Mouse (Mus musculus) bone marrow, adult 2 months (tissue): ENCODE data around the gene C1qtnf6. TPM values are rescaled to one million over a fixed set of nuclear protein-coding genes. Genes with fewer than 3 reads are reported as not detected.

ENCODE experiments used
- H3K27ac ChIP-seq: fragments of 200-500 bp; 2 replicates; pipeline ENCODE4 v1.5.1; 2012; ENCODE audit warnings: low read depth, mild to moderate bottlenecking, control low read depth, inconsistent platforms, low read length; ENCODE audit not compliant: control insufficient read depth, poor library complexity, insufficient read depth
- H3K4me1 ChIP-seq: fragments of 200-500 bp; 2 replicates; pipeline ENCODE4 v1.6.1; 2011; ENCODE audit warnings: low read length; ENCODE audit not compliant: control insufficient read depth, insufficient read depth
- H3K4me3 ChIP-seq: fragments of 200-500 bp; replicated peaks from 2 replicates; pipeline ENCODE3; 2011; ENCODE audit warnings: mild to moderate bottlenecking, low read depth, low read length, control low read depth; ENCODE audit not compliant: control insufficient read depth
- CTCF ChIP-seq: fragments of 200-500 bp; IDR thresholded peaks from 2 replicates; pipeline ENCODE4 v1.5.1; 2011; ENCODE audit warnings: low read length, control low read depth; ENCODE audit not compliant: control insufficient read depth, insufficient read depth
- POLR2A ChIP-seq: fragments of 200-500 bp; IDR thresholded peaks from 2 replicates; pipeline ENCODE4 v1.6.1; 2011; ENCODE audit warnings: low read depth, mild to moderate bottlenecking, control low read depth, low read length, borderline replicate concordance; ENCODE audit not compliant: control insufficient read depth
- WGBS: fragments of 180-500 bp; shearing (Covaris S2); methylation state at CpG from one replicate; pipeline ENCODE4 v1.1.7; 2018; 5-methylcytosine and 5-hydroxymethylcytosine counted together
- polyA plus RNA-seq: library from polyadenylated mRNA; stranded (reverse); fragments of >200 nt; gene quantifications from 2 replicates; pipeline ENCODE4 v1.2.4, GENCODE M21; 2011; ENCODE audit warnings: low replicate concordance; ENCODE audit not compliant: missing spikeins, insufficient read depth, insufficient read length

Gene C1qtnf6
- 2.4 and 2.7 TPM in 2 replicates for polyA plus RNA-seq

- 84% methylated on average over 17 of the region's 17 CpGs for WGBS
- TF ChIP-seq POLR2A (no peak), CTCF (no peak)
- Histone ChIP-seq H3K27ac (no peak within 1 kb of the TSS), H3K4me1 (peaks cover 1% of the 10 kb centered on the region; the same call in 1 of the 2 replicates), H3K4me3 (peak within 1 kb of the TSS; percentile 49)
These were observed at the start of gene C1qtnf6 for GRCm38 (mm10) chr15:78530671-78531450. Gene C1qtnf6, minus strand, starts transcription at chr15:78531416.

- no peak overlapping the region for H3K27ac ChIP-seq
- H3K4me3 ChIP-seq = no peak overlapping the region
- H3K4me1 ChIP-seq = peaks cover 10% of the 10 kb centered on the region; the same call in 1 of the 2 replicates
- TF ChIP-seq POLR2A (no peak), CTCF (no peak)
- WGBS = 71% methylated on average over 4 of the region's 4 CpGs
These were observed 45.1 kb upstream of the C1qtnf6 start for GRCm38 (mm10) chr15:78576284-78576810.

- Histone ChIP-seq H3K4me3 (peak within 1 kb of the TSS; percentile 92), H3K4me1 (peaks cover 13% of the 10 kb centered on the region; the same call in 1 of the 2 replicates), H3K27ac (peak within 1 kb of the TSS; percentile 91)
- 5% methylated on average over 8 of the region's 8 CpGs for WGBS
- TF ChIP-seq CTCF (no peak), POLR2A (peak; percentile 98)
These were observed 41.6 kb upstream of the C1qtnf6 start, which contains the start of gene Rac2 for GRCm38 (mm10) chr15:78572658-78573397. Gene Rac2, minus strand, starts transcription at chr15:78572783.

- Histone ChIP-seq H3K4me1 (peaks cover 13% of the 10 kb centered on the region; the same call in 1 of the 2 replicates), H3K4me3 (peak overlapping the region; percentile 92), H3K27ac (peak overlapping the region; percentile 91)
- TF ChIP-seq CTCF (no peak), POLR2A (no peak)
- WGBS = 6% methylated on average over 5 of the region's 5 CpGs
These were observed 41.0 kb upstream of the C1qtnf6 start for GRCm38 (mm10) chr15:78572270-78572600.

GRCm38 (mm10) chr15:78571554-78572269 lies 40.5 kb upstream of the C1qtnf6 start:
- Histone ChIP-seq H3K4me3 (peak overlapping the region; percentile 92), H3K27ac (peak overlapping the region; percentile 91), H3K4me1 (peaks cover 14% of the 10 kb centered on the region; the same call in 1 of the 2 replicates)
- WGBS = under 1% methylated on average over 16 of the region's 16 CpGs
- TF ChIP-seq CTCF (no peak), POLR2A (peak; percentile 99)

- TF ChIP-seq POLR2A (no peak), CTCF (no peak)
- peaks cover 19% of the 10 kb centered on the region for H3K4me1 ChIP-seq
- 80% methylated on average over 5 of the region's 5 CpGs for WGBS
- H3K27ac ChIP-seq = no peak overlapping the region
- peak overlapping the region; percentile 2 for H3K4me3 ChIP-seq
These were observed 39.0 kb upstream of the C1qtnf6 start for GRCm38 (mm10) chr15:78570170-78570569.

- TF ChIP-seq POLR2A (no peak), CTCF (no peak)
- WGBS = 71% methylated on average over 9 of the region's 9 CpGs
- peaks cover 28% of the 10 kb centered on the region for H3K4me1 ChIP-seq
- H3K27ac ChIP-seq = no peak overlapping the region
- H3K4me3 ChIP-seq = no peak overlapping the region
These were observed 36.4 kb upstream of the C1qtnf6 start for GRCm38 (mm10) chr15:78567608-78568120.
